Mouse (Mus musculus): ENCODE measurements around the gene Col6a3.

Col6a3 gene

GRCm38 (mm10) chr1:90797276-90797891 is 46.4 kb downstream of the Col6a3 start:
- no peak for DNase-seq (ENCODE audit: low spot score)

DNA sequence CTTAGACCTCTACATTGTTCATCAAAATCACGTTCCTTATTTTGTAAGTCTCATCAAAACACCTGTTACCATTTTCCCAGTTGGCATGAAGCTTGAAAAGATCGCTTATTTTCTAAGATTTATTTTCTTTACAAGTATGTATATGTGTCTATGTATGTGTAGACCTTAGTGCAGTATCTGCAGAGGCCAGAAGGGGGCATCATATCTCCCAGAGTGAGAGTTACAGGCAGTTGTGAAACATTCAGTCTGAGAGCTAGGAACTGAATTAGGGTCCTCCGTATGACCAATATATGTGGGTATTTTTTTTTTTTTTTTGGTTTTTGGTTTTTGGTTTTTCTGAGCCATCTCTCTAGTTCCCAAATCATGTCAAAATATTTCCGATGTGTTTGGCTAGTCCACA is 50.4 kb downstream of the Col6a3 start:
- no peak for DNase-seq (ENCODE audit: low spot score)

- no peak for DNase-seq (ENCODE audit: low spot score)
These were observed 52.8 kb downstream of the Col6a3 start for GRCm38 (mm10) chr1:90790925-90791324.

DNA sequence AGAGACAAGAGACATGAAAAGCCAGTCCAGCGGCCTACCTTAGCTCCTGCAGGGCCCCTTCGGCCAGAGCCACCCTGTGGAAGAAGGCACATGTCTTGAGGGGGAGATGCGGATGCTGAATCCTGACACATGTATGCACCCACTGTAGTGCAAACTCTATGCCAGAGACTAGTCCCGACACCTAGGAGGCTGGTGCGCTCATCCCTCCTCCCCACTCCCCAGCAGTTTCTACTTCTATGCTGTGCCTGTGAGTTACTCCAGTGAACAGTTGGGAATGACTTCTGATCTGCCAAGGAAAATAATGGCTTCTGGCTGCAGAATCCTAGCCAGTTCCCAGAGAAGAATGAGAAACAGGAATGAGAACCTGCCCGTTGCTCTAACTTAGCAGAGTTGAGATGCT is 54.3 kb downstream of the Col6a3 start:
- no peak for DNase-seq (ENCODE audit: low spot score)

GRCm38 (mm10) chr1:90780446-90780845 is 63.3 kb downstream of the Col6a3 start:
- no peak for DNase-seq (ENCODE audit: low spot score)

DNA sequence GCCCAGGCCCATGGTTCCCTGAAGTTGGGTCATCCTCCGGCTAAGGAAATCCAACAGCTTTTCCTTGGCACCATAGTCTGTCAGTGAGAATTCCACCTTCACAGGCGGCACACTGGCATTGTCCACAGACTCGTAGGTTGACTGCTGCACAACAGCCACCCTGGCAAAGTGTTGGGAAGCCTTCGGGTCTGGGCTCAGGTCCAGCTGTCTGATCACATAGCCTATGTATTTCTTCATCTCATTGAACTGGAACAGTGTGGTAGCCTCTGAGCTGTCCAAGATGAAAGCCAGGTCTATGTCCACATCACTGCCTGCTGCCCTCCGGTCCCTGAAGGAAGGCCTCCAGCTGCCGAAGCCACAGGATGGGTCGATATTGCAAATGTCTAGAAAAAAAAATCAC is 64.7 kb downstream of the Col6a3 start:
- no peak for DNase-seq (ENCODE audit: low spot score)

DNA sequence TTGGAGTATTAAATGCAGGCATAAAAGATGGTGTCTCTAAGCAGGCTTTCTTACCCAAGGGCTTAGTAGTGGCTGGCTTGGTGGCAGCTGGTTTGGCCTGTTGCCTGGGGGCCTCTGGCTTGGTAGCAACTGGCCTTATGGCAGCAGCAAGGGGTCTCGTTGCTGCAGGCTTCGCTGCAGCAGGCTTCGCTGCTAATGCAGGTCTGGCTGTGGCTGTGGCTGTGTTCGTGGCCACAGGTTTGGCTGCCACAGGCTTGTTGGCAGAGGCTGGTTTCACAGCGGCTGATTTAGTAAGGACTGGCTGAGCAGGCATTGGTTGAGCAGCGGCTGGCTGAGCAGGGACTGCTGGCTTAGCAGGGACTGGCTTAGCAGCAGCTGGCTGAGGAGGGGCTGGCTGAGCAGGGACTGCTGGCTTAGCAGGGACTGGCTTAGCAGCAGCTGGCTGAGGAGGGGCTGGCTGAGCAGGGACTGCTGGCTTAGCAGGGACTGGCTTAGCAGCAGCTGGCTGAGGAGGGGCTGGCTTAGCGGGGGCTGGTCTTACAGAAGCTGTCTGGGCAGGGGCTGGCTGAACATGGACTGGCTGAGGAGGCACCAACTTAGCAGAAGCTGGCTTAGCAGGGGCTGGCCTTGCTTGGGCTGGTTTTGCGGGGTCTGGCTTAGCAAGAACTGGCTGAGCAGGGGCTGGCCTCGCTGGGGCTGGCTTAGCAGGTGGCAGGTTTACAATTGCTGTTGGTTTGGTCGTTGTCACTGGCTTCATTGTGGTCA is 68.1 kb downstream of the Col6a3 start:
- no peak for DNase-seq (ENCODE audit: low spot score)

DNA sequence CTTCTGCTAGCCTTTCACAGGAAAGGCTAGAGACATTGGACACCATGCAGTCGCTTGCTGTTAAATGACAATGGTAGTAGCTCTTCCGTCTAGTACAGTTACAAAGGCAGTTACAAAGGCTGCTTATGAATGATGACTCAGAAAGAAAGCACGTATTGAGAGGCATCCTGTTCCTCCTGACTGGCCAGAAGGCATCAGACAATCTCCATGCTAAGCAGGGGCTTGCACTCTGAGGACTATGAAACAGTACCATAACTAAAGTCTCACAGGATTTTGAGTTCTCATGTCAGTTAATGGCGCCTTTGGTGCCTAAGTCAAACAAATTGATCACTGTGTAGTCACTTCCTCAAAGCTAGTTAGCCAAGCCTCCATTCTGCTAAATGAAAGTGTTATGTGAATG is 72.6 kb downstream of the Col6a3 start:
- no peak for DNase-seq (ENCODE audit: low spot score)

DNA sequence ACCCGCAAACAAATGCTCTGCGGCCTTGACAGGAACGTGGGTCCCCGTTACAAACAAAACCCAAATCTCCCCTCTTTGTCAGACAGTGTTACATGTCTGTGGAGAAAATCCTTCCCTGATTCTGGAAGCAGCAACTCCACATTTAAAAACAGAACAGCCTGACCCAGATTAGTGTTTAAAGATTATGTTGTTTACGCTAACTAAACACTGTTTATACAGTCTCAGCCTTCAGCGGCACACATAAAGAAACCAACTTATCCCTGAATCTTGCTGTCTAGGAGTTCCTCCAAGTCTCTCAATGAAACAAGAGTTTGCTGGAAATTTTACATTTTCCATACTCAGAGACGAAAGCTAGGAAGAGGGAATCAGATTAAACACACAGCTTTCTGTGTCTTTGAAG is 73.7 kb downstream of the Col6a3 start:
- DNase-seq (ENCODE audit: low spot score), result no peak

DNA sequence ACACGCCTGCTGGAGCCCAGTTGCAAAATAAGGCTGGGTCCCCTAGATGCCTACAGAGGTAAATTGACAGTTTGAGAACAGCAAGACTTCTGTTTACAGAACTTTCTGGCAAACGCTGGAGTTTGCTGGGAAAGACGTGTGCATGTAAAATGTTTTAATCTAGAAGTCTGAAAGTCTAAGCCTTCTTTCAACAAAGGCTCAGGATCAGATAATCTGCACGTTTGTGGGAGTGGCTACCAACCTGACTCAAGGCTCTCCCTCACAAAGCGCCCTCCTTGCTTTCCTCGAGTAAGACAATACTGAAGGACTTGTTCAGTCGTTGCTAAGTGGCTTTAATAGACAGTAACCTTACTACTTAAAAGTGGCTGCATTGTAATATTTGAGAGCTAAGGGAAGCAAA is 74.5 kb downstream of the Col6a3 start:
- DNase-seq (ENCODE audit: low spot score), result no peak

GRCm38 (mm10) chr1:90758091-90758673 is 85.6 kb downstream of the Col6a3 start:
- no peak for DNase-seq (ENCODE audit: low spot score)

- no peak for DNase-seq (ENCODE audit: low spot score)
These were observed 89.8 kb downstream of the Col6a3 start for GRCm38 (mm10) chr1:90753869-90754563.

DNA sequence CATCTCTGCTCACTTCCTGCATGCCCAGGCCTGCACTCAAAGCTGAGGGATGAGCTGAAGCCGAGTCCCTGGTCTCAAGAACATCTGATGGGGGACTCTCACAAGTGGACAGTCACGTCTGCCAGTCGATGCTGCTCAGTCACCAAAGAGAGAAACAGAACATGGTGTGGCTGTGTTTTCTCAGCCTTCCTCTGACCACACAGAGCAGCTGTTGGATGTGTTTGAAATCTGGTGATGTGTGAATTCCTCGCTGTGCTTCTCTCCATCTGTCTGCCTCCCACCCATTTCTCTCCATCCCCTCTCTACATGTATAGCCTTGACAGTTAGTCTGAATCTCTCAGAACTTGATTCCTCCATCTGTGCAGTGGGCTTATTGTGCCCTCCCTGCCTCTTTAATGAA is 92.5 kb downstream of the Col6a3 start:
- DNase-seq (ENCODE audit: low spot score), result no peak

- no peak for DNase-seq (ENCODE audit: low spot score)
These were observed 93.6 kb downstream of the Col6a3 start for GRCm38 (mm10) chr1:90750169-90750568.

DNA sequence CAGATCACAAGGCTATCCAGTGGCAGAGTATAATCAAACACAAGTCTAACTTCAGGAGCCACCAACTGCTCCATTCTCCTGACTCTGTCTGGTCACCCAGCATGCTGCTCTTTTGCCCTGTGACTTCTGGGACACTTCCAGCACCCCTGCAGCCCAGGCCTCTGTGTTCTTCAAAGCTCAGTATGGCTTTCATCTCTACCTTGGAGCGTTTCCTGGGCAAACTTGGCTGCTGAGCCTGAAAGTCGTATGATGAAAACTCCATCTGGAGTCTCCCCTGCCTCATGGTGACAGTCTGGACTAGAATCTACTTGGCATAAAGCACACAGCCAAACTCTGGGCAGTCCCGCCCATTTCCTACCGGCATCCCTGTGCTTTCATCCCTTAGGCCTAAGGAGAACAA is 95.2 kb downstream of the Col6a3 start:
- no peak for DNase-seq (ENCODE audit: low spot score)

GRCm38 (mm10) chr1:90743941-90744386 is 99.8 kb downstream of the Col6a3 start:
- peak; percentile 29 for DNase-seq (ENCODE audit: low spot score)

GRCm38 (mm10) chr1:90743445-90743844 is 100.3 kb downstream of the Col6a3 start:
- no peak for DNase-seq (ENCODE audit: low spot score)

- DNase-seq (ENCODE audit: low spot score), result no peak
These were observed 101.1 kb downstream of the Col6a3 start for GRCm38 (mm10) chr1:90742641-90743040.

DNA sequence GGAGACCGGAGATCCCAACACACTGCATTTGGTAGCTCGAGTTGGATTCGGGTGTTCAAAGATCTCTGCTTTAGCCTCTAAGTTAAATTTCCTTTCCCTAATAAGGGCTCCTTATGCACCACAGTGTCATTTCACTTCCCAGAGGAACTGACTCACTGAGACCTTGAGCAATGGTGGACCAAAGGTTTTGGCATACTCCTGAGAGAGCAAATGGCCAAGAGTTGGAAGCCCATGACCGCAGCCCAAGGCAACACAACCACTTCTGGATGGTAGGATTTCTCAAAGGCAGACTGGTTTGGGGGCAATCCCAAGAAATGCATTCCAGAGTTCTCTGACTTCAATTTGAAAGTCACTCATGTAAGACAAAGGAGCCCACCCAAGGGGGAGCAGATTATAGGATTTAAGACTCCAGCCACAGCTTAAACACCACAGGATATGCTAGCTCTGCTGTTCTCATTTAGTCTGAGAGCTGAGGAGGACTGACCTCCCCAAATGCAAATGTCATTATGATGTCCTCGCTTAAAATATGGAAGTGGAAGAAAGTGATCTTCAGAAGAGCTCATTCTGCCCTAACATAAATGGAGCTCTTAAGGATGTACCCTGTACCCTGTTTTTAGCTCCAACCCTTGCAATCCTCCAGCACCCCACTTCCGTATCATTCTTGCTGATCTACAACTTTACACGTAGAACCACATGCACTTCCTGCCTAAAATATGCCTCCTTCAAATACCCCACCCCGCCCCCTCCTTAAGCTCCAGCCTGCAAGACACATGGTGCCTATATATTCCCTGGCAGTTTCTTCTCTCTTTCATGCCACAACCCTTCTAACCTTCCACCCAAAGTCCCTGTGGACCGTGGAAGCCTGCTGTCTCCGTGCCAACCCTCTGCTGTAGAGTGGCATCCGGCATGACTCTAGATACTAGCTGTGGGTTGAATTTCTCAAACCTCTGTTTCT is 103.3 kb downstream of the Col6a3 start:
- no peak for DNase-seq (ENCODE audit: low spot score)

- no peak for DNase-seq (ENCODE audit: low spot score)
These were observed 104.9 kb downstream of the Col6a3 start for GRCm38 (mm10) chr1:90738913-90739312.

GRCm38 (mm10) chr1:90729466-90729865 is 114.3 kb downstream of the Col6a3 start:
- no peak for DNase-seq (ENCODE audit: low spot score)

GRCm38 (mm10) chr1:90723754-90724153 is 120.0 kb downstream of the Col6a3 start:
- no peak for DNase-seq (ENCODE audit: low spot score)

Measured in ovary, postnatal 10 days (tissue).